Mouse (Mus musculus) CH12.LX (cell line): ENCODE results near the gene Arid5a. TPM values are rescaled to one million over a fixed set of nuclear protein-coding genes. Genes with fewer than 3 reads are reported as not detected.

Experiments
- DNase-seq: peaks from one replicate; pipeline ENCODE4 v3.0.0-alpha.2; 2013; ENCODE audit errors: extremely low read depth
- H3K27ac ChIP-seq: 2 replicates; pipeline ENCODE4 v1.5.1; 2012; ENCODE audit warnings: low read depth, mild to moderate bottlenecking, control low read depth, moderate library complexity; ENCODE audit not compliant: insufficient read depth
- H3K27me3 ChIP-seq: replicated peaks from 2 replicates; pipeline ENCODE3; 2012; ENCODE audit warnings: inconsistent platforms
- H3K36me3 ChIP-seq, 2 experiments: replicated peaks in 1 of 2; 2 replicates each; pipeline versions ENCODE3 to v1.6.1; 2012; ENCODE audit warnings: inconsistent platforms in 1 of 2, low read length in 1 of 2, mild to moderate bottlenecking in 1 of 2, mixed read lengths in 1 of 2, moderate library complexity in 1 of 2; ENCODE audit not compliant: control insufficient read depth in 1 of 2, insufficient read depth in 1 of 2
- H3K4me1 ChIP-seq, 2 experiments: 2 replicates each; pipeline ENCODE4 v1.6.1; 2012; ENCODE audit warnings: inconsistent platforms in 1 of 2, moderate library complexity in 1 of 2; ENCODE audit not compliant: insufficient read depth in 2 of 2, control insufficient read depth in 1 of 2
- H3K4me2 ChIP-seq: 2 replicates; pipeline ENCODE4 v1.6.1; 2012; ENCODE audit warnings: low read depth, mild to moderate bottlenecking, control low read depth; ENCODE audit not compliant: poor library complexity, insufficient read depth, severe bottlenecking
- H3K4me3 ChIP-seq, 3 experiments: fragments of 150-350 bp in 1 of 3; sonication (generic) in 1 of 3; replicated peaks in 1 of 3; 2 replicates each; pipeline versions ENCODE3 to v1.5.1; 2011 to 2012; ENCODE audit warnings: low read depth in 2 of 3, low read length in 2 of 3, mild to moderate bottlenecking in 2 of 3, moderate library complexity in 2 of 3, control low read depth in 1 of 3, improper control_type of control experiment in 1 of 3, inconsistent platforms in 1 of 3, mixed read lengths in 1 of 3; ENCODE audit not compliant: poor library complexity in 1 of 3
- H3K79me2 ChIP-seq: replicated peaks from 2 replicates; pipeline ENCODE4 v1.6.1; 2012; ENCODE audit warnings: mild to moderate bottlenecking, moderate library complexity; ENCODE audit not compliant: control insufficient read depth, poor library complexity, insufficient read depth, severe bottlenecking; ENCODE audit errors: extremely low read depth
- H3K9ac ChIP-seq: 2 replicates; pipeline ENCODE4 v1.6.1; 2012; ENCODE audit warnings: low read depth, mild to moderate bottlenecking, control low read depth, moderate library complexity; ENCODE audit not compliant: insufficient read depth
- H3K9me3 ChIP-seq: replicated peaks from 2 replicates; pipeline ENCODE3; 2012; ENCODE audit warnings: low read length, inconsistent platforms, mixed read lengths
- BHLHE40 ChIP-seq: IDR thresholded peaks from 2 replicates; pipeline ENCODE4 v1.6.1; 2011; ENCODE audit warnings: mild to moderate bottlenecking, low read depth, low read length, improper control_type of control experiment
- CHD1 ChIP-seq: IDR thresholded peaks from 2 replicates; pipeline ENCODE4 v1.6.1; 2012; ENCODE audit warnings: low read depth, low read length, improper control_type of control experiment, inconsistent platforms
- CHD2 ChIP-seq: IDR thresholded peaks from 2 replicates; pipeline ENCODE4 v1.6.1; 2011; ENCODE audit warnings: low read length, improper control_type of control experiment
- ELF1 ChIP-seq: IDR thresholded peaks from 2 replicates; pipeline ENCODE4 v1.6.1; 2014; ENCODE audit warnings: low read depth, mild to moderate bottlenecking, inconsistent platforms, low read length, improper control_type of control experiment
- EP300 ChIP-seq: IDR thresholded peaks from 2 replicates; pipeline ENCODE4 v1.6.1; 2011; ENCODE audit warnings: low read length, improper control_type of control experiment
- HCFC1 ChIP-seq: IDR thresholded peaks from 2 replicates; pipeline ENCODE4 v1.6.1; 2012; ENCODE audit warnings: low read depth, mild to moderate bottlenecking, inconsistent platforms, low read length, improper control_type of control experiment
- KAT2A ChIP-seq: IDR thresholded peaks from 2 replicates; pipeline ENCODE4 v1.6.1; 2012; ENCODE audit warnings: low read length, improper control_type of control experiment, inconsistent platforms; ENCODE audit not compliant: insufficient replicate concordance
- MAFK ChIP-seq: IDR thresholded peaks from 2 replicates; pipeline ENCODE4 v1.6.1; 2011; ENCODE audit warnings: low read length, improper control_type of control experiment; ENCODE audit not compliant: insufficient replicate concordance
- MAX ChIP-seq: IDR thresholded peaks from 2 replicates; pipeline ENCODE4 v1.6.1; 2011; ENCODE audit warnings: low read length, improper control_type of control experiment
- MAZ ChIP-seq: IDR thresholded peaks from 2 replicates; pipeline ENCODE4 v1.6.1; 2012; ENCODE audit warnings: low read depth, mild to moderate bottlenecking, inconsistent platforms, low read length, improper control_type of control experiment, moderate library complexity
- MYC ChIP-seq: IDR thresholded peaks from 2 replicates; pipeline ENCODE4 v1.6.1; 2011; ENCODE audit warnings: low read depth, mild to moderate bottlenecking, improper control_type of control experiment, low read length
- NRF1 ChIP-seq: IDR thresholded peaks from 2 replicates; pipeline ENCODE4 v1.6.1; 2014; ENCODE audit warnings: low read depth, mild to moderate bottlenecking, inconsistent platforms, low read length, improper control_type of control experiment, moderate library complexity
- PAX5 ChIP-seq: IDR thresholded peaks from 2 replicates; pipeline ENCODE4 v1.6.1; 2012; ENCODE audit warnings: low read length, inconsistent platforms, mixed read lengths
- POLR2AphosphoS2 ChIP-seq: IDR thresholded peaks from 2 replicates; pipeline ENCODE4 v1.6.1; 2011; ENCODE audit warnings: low read depth, low read length, improper control_type of control experiment
- RCOR1 ChIP-seq: conservative IDR thresholded peaks from 2 replicates; pipeline ENCODE4 v1.6.1; 2012; ENCODE audit warnings: low read depth, mild to moderate bottlenecking, inconsistent platforms, low read length, improper control_type of control experiment
- SIN3A ChIP-seq: IDR thresholded peaks from 2 replicates; pipeline ENCODE4 v1.6.1; 2012; ENCODE audit warnings: low read length, improper control_type of control experiment, inconsistent platforms
- TBP ChIP-seq: conservative IDR thresholded peaks from 2 replicates; pipeline ENCODE4 v1.6.1; 2011; ENCODE audit warnings: low read depth, low read length, improper control_type of control experiment
- TCF12 ChIP-seq: IDR thresholded peaks from 2 replicates; pipeline ENCODE4 v1.6.1; 2014; ENCODE audit warnings: low read depth, mild to moderate bottlenecking, inconsistent platforms, low read length, improper control_type of control experiment
- UBTF ChIP-seq: IDR thresholded peaks from 2 replicates; pipeline ENCODE4 v1.6.1; 2012; ENCODE audit warnings: low read depth, mild to moderate bottlenecking, inconsistent platforms, low read length, improper control_type of control experiment, moderate library complexity
- USF1 ChIP-seq: IDR thresholded peaks from 2 replicates; pipeline ENCODE4 v1.6.1; 2014; ENCODE audit warnings: low read depth, mild to moderate bottlenecking, inconsistent platforms, low read length, improper control_type of control experiment
- ZKSCAN1 ChIP-seq: IDR thresholded peaks from 2 replicates; pipeline ENCODE4 v1.6.1; 2012; ENCODE audit warnings: low read depth, inconsistent platforms, low read length, improper control_type of control experiment, borderline replicate concordance
- ZNF384 ChIP-seq: IDR thresholded peaks from 2 replicates; pipeline ENCODE4 v1.6.1; 2012; ENCODE audit warnings: low read depth, low read length, improper control_type of control experiment, inconsistent platforms
- dilution Hi-C: fragments of 300-500 bp; cut with MboI; formaldehyde crosslinking; loops from 2 replicates; pipeline ENCODE4 v1.14.3; 2020; ENCODE audit warnings: low sequenced_read_pairs; ENCODE audit not compliant: extremely low pct_unique_long_range_greater_than_20kb, extremely low pct_ligation_motif_present
- in situ Hi-C: fragments of 300-500 bp; cut with MboI; formaldehyde crosslinking; loops from 3 replicates; pipeline ENCODE4 v1.14.3; 2019; ENCODE audit warnings: low sequenced_read_pairs, low pct_ligation_motif_present, low pct_unique_long_range_greater_than_20kb, mixed read lengths
- polyA plus RNA-seq: library from polyadenylated mRNA; unstranded; fragments of >175 nt; gene quantifications from 2 replicates; pipeline ENCODE4 v1.2.1, GENCODE M21; 2012; ENCODE audit warnings: low read depth; ENCODE audit not compliant: insufficient read length
- total RNA-seq, 2 experiments: library from RNA; depleted of rRNA; stranded (reverse); fragments of 300-350 nt in 1 of 2; fragments of >200 nt in 1 of 2; gene quantifications; 2 replicates each; pipeline ENCODE4 v1.2.3; 2012 to 2014

Arid5a gene
- total and polyA plus RNA-seq, 3 experiments, result 13.2 to 19.6 (median 17.0) TPM

DNA sequence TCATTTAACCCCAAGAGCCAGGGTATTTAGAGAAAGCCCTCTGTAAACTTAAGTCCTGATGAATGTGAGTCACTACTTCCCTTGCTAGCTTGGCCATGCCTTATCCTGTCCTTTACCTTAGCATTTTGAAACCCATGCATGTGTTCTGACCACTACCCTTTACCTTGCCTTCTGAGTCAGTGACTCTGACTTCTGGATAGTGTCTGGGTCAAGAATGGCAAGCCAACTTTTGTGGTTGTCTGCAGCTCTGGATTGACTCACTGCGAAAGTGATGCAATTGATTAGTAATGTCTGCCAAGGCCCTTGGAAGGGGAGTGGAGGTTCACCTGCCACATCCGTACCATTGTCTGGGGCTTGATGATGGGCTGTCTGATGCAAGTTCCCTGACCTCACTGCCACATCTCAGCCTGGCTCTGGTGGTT lies 18.4 kb downstream of the Arid5a start (continued):
- no peak for TF ChIP-seq MAFK
- no peak for TF ChIP-seq TBP
- TF ChIP-seq ELF1, result 0 out of 2 replicates have a peak, but pooled peaks have one; percentile 4
- no peak for TF ChIP-seq ZNF384
- peak; percentile 26; the same call in 1 of the 2 replicates for TF ChIP-seq MAX
- TF ChIP-seq POLR2AphosphoS2, result no peak
- TF ChIP-seq MAZ, result no peak
- no peak for TF ChIP-seq UBTF

GRCm38 (mm10) chr1:36326815-36327214 lies 19.3 kb downstream of the Arid5a start:
- no peak overlapping the region for H3K4me3 ChIP-seq
- H3K36me3 ChIP-seq, result peaks cover 5 to 42% of the 10 kb centered on the region in 2 experiments
- H3K4me2 ChIP-seq, result no peak overlapping the region
- H3K27me3 ChIP-seq, result no peaks in the 10 kb centered on the region
- H3K9me3 ChIP-seq, result no peaks in the 10 kb centered on the region
- no peak overlapping the region for H3K9ac ChIP-seq
- dilution Hi-C loops, result no loop called here
- TF ChIP-seq BHLHE40 (no peak), TCF12 (no peak), RCOR1 (no peak), SIN3A (no peak), ZNF384 (no peak), ZKSCAN1 (no peak), MYC (no peak), KAT2A (no peak), MAX (no peak), CHD1 (no peak), USF1 (no peak), NRF1 (no peak), EP300 (no peak), PAX5 (no peak), ELF1 (no peak), CHD2 (no peak), HCFC1 (no peak)
- H3K4me1 ChIP-seq, result peaks cover 9 to 13% of the 10 kb centered on the region in 2 experiments
- H3K79me2 ChIP-seq, result no peaks in the 10 kb centered on the region
- no peak for DNase-seq
- in situ Hi-C loops, result loop anchor here (10.0 kb wide), 1 partner anchor 148 kb away; the partner anchor contains the start of gene Cnnm4
- H3K27ac ChIP-seq, result no peak overlapping the region
